Mouse (Mus musculus) urinary bladder, adult 18-20 months (tissue): ENCODE measurements around the gene Gdpd5.

Source experiments
- DNase-seq, 2 experiments: peaks; one replicate each; pipeline ENCODE4 v3.0.0; 2022; ENCODE audit warnings: low spot score in 2 of 2, mixed read lengths in 2 of 2

Gene Gdpd5

DNA sequence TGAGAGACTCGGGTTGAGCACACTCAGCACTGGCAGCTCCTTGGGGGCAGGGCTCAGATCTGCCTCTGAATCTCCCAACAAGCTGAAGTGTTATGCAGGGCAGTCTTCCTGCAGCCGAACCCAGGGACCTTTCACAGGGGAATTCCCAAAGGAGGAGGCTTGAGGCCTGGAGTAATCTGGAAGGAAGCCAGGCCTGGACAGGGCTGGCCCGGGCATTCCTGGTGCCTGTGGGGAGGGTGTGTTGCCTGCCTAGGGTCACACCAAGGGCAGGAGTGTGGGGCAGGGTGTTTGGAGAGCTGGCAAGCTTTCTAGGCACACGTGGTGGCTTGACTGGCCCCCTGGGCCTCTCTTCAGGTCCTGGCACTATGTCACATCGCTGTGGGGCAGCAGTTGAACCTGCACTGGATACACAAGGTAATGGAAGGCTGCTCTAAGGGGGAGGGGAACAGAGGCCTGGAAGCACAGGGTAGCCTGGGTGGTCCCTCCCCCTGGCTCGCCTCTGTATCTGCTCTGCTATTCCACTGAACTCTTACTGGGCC is 60.4 kb downstream of the Gdpd5 start:
- DNase-seq = peak; percentile 40

- DNase-seq = no peak
Measured at GRCm38 (mm10) chr7:99443164-99443563, 62.0 kb downstream of the Gdpd5 start.

GRCm38 (mm10) chr7:99444012-99444411 is 62.8 kb downstream of the Gdpd5 start:
- DNase-seq = no peak

GRCm38 (mm10) chr7:99445833-99446232 is 64.6 kb downstream of the Gdpd5 start:
- DNase-seq = no peak

DNA sequence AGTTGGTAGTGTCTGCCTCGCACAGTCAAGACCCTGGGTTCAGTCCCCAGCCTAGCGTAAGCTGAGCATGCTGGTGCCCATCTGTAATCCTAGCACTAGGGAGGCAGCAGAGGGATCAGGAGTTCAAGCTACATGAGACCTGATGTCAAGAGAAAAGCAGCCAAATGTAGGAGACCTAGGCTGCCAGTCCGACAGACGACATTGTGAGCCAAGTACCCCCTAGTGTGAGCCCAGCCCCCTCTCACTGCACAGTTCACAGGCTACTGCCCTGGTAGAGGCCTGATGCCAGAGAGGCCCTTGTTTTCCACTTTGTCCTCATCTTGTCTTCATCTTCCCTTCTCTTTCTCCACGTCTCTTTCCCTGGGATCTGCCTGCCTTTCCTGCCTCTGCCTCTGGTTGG is 66.1 kb downstream of the Gdpd5 start:
- no peak for DNase-seq

DNA sequence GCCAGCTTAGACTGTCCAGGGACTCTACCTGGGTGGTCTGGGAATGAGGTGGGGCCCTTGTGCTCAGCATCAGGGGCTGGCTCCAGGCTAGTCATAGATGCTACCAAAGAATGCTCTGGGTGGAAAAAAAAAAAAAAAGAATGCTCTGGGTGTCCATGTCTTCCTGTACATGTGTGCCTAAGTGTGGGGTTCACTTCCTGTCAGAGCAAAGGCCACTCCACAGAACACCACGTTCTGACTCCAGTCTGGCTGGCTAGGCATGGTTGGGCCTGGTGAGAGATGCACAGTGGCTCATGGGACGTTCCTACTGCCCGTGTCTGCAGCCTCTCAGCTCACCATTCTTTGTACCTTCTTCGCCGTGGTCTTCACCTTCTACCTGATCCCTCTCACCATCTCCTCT is 67.4 kb downstream of the Gdpd5 start:
- DNase-seq = no peak

DNA sequence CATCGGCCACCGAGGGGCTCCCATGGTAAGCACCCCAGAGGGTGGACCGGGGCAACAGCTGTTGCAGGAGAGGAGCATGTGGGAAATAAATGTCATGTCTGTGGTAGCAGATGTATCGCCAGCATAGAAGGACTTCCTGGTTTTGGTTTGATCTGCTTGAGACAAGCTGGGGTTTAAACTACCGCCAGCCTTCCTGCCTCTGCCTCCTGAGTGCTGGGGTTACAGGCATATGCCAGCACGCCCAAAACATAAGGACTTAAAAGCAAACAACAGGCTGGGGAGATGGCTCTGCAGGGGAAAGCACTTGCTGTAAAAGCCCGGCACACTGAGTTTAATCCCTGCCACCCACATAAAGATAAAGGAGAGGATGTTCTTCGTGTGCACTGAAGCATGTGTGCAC is 67.8 kb downstream of the Gdpd5 start:
- no peak for DNase-seq

DNA sequence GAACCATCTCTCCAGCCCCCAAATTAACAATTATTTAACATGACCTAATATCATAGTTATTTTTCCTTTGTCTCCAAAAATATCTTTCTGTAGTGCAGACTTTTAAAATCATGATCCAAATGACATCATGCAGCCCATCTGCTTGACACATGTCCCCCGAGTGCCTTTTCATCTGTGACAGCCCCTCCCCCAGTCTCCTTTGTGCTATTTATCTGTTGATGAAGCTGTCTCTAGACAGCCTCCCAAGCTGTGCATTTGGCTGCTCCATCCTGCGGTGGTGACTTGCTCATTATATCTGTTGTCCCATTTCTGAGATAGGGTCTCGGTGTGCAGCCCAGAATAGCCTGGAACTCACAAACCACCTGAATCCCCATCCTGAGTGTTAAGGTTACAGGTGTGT is 68.5 kb downstream of the Gdpd5 start:
- DNase-seq = no peak

GRCm38 (mm10) chr7:99450703-99451102 is 69.5 kb downstream of the Gdpd5 start:
- DNase-seq = peak; percentile 33 to 51

DNA sequence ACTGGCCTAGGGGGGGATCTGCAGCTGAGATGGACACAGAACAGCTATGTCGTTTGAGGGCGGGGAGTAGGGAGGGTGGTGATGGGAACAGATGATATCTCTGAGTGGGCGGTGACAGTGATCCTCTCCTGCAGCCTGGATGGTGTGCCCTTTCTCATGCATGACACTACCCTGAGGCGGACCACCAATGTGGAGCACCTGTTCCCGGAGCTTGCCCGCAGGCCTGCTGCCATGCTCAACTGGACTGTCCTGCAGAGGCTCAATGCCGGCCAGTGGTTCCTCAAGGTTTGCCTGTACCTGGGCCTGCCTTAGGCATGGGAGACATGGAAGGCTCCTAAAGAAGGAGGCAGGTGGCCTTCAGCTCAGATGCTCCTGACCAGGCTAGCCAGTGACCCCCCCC is 71.6 kb downstream of the Gdpd5 start:
- no peak for DNase-seq

DNA sequence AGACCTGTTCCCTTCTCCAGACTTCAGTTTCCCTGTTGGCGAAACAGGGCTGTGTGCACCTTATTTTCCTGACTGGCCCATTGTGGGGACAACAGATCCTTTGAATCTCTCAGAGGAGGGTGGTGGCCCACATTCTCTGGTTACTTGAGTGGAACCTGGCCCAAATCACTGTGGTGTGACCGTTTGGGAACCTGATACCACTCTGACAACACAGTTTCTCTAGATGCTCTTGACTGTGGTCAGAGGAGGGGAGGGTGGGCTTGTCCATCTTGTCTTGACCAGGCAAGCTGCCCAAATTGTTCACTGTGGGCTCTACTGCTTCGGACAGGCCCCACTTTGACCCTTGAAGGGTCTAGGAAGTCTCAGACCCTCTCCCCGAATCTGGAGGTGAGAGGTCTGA is 72.8 kb downstream of the Gdpd5 start:
- no peak for DNase-seq

DNA sequence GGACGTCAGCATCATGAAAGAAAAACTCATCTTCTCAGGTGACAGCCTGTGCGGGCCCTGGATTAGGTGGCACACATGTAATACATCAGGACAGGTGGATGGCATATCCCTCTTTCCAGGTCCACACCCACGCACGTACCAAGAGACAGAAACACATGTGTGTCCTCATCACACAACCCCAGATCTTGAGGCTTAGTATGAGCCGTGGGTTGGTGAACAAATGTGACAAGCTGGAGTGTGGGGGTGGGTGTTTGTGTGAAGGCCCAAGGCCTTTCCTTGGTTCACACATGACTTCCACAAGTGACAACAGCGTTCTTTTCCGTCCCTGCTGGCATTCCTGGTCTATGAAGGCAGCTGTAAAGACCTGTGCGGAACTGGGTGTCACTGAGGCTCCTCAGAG is 77.6 kb downstream of the Gdpd5 start:
- no peak for DNase-seq

- no peak for DNase-seq
Measured at GRCm38 (mm10) chr7:99459888-99460652, 78.9 kb downstream of the Gdpd5 start.

GRCm38 (mm10) chr7:99463120-99463519 is 81.9 kb downstream of the Gdpd5 start:
- no peak for DNase-seq

- peak in 1 of 2 experiments; percentile 32 for DNase-seq
Measured at GRCm38 (mm10) chr7:99465811-99466210, 84.6 kb downstream of the Gdpd5 start, which contains the start of gene Klhl35. Gene Klhl35, plus strand, starts transcription at chr7:99466004.

DNA sequence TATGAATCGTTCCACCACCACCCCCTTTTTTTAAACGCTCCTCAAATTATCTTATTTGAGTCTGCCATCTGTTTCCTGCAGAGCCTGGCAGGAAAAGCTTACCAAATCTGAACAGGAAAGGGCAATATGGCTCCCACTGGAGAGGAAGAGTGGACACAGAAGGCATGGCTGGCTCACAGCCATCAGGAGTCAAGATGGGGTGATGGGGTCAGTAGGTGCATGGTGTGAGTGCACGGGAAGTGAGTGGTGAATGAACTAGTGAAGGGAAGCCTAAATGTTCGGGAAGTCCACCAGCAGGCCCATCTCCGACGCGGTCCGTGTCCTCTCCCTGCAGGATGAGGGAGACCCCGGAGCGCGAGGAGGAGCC is 86.7 kb downstream of the Gdpd5 start:
- DNase-seq = no peak

DNA sequence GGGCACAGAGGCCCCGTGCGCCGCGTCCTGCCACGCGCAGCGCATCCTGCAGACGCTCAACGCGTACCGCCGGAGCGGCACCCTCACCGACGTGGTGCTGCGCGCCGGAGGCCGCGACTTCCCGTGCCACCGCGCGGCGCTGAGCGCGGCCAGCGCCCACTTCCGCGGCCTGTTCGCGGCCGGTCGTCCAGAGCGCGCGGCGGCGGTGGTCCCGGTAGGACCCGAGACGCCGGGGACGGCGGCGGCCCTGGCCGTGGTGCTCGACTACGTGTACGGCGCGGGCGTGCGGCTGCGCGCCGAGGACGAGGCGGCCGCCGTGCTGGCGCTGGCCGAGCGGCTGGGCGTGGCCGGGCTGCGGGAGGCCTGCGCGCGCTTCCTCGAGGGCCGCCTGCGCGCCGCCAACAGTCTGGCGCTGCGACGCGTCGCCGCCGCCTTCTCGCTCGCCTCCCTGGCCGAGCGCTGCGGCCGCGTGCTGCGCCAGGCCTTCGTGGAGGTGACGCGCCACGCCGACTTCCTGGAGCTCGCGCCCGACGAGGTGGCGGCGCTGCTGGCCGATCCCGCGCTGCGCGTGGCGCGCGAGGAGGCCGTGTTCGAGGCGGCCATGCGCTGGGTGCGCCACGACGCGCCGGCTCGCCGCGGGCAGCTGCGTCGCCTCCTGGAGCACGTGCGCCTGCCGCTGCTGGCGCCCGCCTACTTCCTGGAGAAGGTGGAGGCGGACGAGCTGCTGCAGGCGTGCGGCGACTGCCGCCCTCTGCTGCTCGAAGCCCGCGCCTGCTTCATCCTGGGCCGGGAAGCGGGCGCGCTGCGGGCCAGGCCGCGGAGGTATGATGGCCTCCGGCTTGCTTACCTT is 87.3 kb downstream of the Gdpd5 start:
- peak; percentile 48 to 65 for DNase-seq

DNA sequence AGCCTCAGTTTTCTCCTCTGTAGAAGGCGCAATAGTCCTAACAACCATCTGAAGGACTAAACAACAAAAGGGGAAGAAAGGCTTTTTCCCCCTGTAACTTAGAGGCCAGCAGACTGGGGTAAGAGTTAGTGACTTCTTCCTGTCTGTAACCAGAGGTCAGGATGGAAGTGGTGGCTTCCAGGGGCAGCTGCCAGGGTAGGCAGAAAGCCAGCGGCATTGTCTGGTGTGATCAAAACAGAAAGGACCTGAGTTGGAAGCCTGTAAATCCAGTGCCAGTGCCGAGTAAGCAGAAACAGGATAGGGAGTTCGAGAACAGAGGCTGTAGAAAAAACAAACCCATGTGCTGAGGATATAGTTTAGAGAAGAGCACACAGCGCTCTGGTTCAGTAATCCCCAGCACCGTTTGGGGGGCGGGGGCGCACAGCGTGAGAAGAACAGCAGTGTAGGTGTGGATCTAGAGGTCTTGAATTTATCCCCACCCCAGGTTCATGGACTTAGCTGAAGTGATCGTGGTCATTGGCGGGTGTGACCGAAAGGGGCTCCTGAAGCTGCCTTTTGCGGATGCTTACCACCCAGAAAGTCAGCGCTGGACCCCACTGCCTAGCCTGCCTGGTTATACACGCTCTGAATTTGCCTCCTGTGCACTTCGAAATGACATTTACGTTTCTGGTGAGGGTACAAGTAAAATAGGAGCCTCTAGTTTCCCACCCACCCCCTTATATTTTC is 88.6 kb downstream of the Gdpd5 start:
- DNase-seq = no peak

DNA sequence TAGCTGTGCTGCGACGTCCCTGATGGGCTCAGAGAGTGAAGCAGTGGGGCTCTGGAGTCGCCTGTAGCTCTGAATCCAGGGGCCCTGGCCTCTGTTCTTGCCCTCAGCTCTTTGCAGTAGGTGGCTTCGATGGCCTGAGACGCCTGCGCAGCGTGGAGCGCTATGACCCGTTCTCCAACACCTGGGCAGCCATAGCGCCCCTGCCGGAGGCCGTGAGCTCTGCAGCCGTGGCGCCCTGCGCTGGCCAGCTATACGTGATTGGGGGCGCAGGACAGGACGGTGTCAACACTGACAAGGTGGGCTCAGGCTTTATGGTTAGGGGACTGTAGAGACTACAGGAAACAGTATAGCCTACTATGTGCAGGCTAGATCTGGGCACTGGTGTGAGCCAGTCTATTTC is 90.4 kb downstream of the Gdpd5 start:
- no peak for DNase-seq

- no peak for DNase-seq
Measured at GRCm38 (mm10) chr7:99473638-99474407, 92.6 kb downstream of the Gdpd5 start.

DNA sequence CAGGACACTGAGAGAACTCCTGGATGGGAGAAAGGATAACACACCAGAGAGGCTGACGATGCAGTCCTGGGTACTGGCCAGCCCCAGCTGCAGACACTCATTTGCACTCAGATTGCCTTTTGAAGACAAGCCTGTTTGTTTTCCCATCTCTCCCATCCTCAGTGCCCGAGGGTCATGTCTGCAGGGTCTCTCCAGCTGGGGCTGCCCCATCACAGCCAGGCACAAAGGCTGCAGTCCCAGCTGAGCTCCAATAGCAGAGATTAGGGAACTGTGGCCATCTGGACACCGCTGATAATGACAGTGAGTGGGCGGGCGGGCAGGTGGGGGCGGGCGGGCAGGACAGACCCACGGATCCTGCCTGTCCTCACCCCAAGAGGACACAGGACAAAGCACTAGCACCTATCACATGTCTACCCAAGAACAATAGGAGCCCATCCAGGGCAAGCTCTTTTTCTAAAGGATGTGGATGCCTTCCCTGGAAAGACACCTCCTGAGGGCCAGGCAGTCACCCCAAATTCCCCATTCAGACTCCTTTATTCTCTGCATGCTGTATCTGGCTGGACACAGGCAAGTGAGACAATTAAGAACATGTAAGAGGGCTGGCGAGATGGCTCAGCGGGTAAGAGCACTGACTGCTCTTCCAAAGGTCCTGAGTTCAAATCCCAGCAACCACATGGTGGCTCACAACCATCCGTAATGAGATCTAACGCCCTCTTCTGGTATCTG is 93.8 kb downstream of the Gdpd5 start:
- no peak for DNase-seq
